In the genomic region with DNA sequence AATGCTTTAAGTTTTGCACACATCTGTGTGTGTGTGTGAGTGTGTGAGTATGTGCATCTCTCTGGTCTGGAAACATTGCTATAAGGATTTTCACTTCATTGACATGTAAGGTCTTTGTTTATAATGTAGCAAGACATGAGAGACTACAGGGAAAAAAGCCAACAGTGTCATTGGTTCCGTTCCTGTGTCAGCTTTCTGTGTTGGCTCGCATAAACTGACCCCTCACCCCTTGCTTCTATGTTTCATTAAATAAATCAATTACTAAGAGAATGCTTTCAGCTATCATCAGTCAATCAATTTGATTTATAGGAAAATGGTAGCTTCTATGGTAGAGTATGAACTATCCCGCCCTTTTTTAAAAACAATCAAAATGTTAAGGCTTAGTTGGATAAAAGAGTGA, we compare ENCODE assay signal across 18 mouse cellular contexts.
"Had no signal": no experiment of that assay in that cellular context is flagged by ENCODE, and none has a peak within 500 bp of the region (broad histone marks: within the 10 kb centered on the region; RNA-seq: fewer than 3 reads in every experiment).

No protein-coding gene starts in this region.

- H3K4me3 ChIP-seq: liver, embryonic 15.5 days; lung, embryonic 15.5 days; midbrain, embryonic 10.5 days; midbrain, embryonic 13.5 days; midbrain, embryonic 15.5 days; myocyte; neural tube, embryonic 13.5 days; neural tube, embryonic 15.5 days had no signal

- H3K27me3 ChIP-seq: lung, embryonic 15.5 days; midbrain, embryonic 15.5 days; neural tube, embryonic 13.5 days; neural tube, embryonic 15.5 days had no signal

- ATAC-seq: midbrain, embryonic 13.5 days; midbrain, embryonic 15.5 days had no signal

- H3K4me2 ChIP-seq: liver, embryonic 15.5 days; lung, embryonic 15.5 days; midbrain, embryonic 13.5 days; midbrain, embryonic 15.5 days; neural tube, embryonic 13.5 days; neural tube, embryonic 15.5 days had no signal

- DNase-seq: lung, adult 18-20 months; lung, postnatal 14 days; lung, postnatal 4 days; retina, postnatal 1 day; right cerebral cortex, adult 18-20 months; right cerebral cortex, postnatal 25 days; right cerebral cortex, postnatal 4 days; spleen, adult 18-20 months; thymus, postnatal 14 days; thymus, postnatal 36 days had no signal

- H3K9ac ChIP-seq: liver, embryonic 15.5 days; lung, embryonic 15.5 days; midbrain, embryonic 13.5 days; midbrain, embryonic 15.5 days; neural tube, embryonic 13.5 days; neural tube, embryonic 15.5 days had no signal

- H3K9me3 ChIP-seq: liver, embryonic 15.5 days; lung, embryonic 15.5 days; midbrain, embryonic 10.5 days; midbrain, embryonic 13.5 days; midbrain, embryonic 15.5 days; neural tube, embryonic 13.5 days; neural tube, embryonic 15.5 days had no signal

- H3K36me3 ChIP-seq: liver, embryonic 15.5 days; lung, embryonic 15.5 days; midbrain, embryonic 10.5 days; midbrain, embryonic 13.5 days; midbrain, embryonic 15.5 days; neural tube, embryonic 13.5 days; neural tube, embryonic 15.5 days had no signal

- H3K27ac ChIP-seq: liver, embryonic 15.5 days; lung, embryonic 15.5 days; midbrain, embryonic 10.5 days; midbrain, embryonic 13.5 days; midbrain, embryonic 15.5 days; neural tube, embryonic 13.5 days; neural tube, embryonic 15.5 days had no signal
